Mouse (Mus musculus) retina, embryonic 14.5 days (tissue): ENCODE measurements around the gene Cwc25.

Source experiments
- DNase-seq: peaks from one replicate; pipeline ENCODE4 v3.0.0-alpha.2; 2015; ENCODE audit warnings: low spot score

Gene Cwc25

GRCm38 (mm10) chr11:97766154-97766881, at the start of gene Cwc25:
TSS of gene Cwc25 (minus strand) at chr11:97766556.
- DNase-seq: peak; percentile 97

- DNase-seq: no peak
These were observed 49.4 kb upstream of the Cwc25 start for GRCm38 (mm10) chr11:97815736-97816135.

DNA sequence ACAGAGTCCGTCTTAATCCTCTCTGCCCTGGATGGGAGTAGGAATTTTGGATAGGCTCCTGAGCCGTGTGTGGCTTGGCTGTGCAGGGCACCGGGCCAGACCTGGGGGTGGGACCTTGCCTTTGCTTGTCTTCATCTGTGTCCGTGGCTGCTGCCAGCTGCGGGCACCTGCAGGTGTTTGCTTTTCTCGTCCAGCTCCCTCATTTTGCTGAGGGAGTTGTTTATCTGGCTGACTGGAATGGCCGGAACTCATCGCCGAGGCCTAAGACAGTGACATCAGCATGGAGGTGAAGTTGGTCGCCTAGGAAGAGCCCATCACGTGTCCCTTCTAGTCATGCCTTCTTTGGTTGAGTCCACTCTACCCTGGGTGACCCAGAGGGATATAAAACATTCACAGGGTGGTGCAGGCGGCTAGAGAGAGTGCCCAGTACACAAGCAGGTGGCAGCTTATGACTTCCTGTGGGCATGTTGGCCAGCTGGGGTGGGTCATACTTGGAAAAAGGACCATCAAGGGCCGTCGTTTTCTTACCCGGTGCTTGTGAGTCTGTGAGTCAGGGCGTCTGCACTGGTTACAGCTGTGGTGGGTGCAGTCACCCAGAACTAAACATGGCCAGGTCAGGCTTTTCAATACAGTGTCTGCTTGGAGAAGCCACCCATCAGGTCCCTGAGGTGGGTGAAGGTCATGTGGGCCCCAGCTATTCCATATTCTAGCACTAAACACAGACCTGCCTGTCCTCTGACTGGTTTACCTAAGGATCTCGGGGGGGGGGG, 47.6 kb upstream of the Cwc25 start:
- DNase-seq: no peak

DNA sequence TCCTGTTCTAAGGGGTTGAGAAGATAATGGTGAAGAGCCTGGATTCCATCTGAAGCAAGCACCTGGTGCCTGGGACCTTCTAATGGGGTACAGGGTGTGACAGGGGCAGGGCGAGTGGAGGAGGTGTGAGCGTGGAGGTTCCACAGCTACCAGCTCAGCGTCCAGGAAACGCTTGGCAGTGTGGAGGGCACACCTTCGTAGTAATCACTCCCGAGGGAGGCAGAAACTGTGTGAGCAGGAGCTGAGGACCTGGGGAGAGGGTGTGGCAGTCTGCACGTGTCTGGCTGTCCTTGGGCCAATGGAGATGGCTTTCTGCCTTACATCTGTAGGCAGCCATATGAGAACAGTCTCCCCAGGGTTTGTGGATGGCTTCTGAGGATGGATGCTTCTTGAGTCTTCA, 46.7 kb upstream of the Cwc25 start:
- DNase-seq: no peak

DNA sequence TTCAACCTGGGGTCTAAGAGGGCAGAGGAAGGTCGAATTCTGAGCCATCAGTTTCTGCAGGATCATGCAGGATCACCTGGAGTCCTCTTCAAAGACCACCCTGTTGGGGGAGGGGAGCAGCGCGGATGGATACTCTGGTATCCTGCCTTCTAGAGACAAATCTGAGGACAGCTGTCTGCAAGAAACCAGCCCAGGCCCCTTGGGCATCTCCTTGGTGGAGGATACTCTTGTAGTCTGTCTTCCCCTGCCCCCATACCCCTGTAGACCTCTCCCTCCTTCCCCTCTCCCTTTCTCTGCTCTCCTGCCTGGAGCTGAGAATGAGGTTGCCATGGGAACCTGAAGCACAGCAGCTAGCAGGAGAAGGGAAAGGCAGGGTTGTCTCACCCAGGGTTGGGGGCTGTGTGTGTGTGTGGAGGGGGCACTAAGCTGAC, 46.1 kb upstream of the Cwc25 start:
- peak; percentile 67 for DNase-seq

- no peak for DNase-seq
These were observed 45.4 kb upstream of the Cwc25 start for GRCm38 (mm10) chr11:97811569-97812362.

GRCm38 (mm10) chr11:97810970-97811369, 44.6 kb upstream of the Cwc25 start:
- no peak for DNase-seq

DNA sequence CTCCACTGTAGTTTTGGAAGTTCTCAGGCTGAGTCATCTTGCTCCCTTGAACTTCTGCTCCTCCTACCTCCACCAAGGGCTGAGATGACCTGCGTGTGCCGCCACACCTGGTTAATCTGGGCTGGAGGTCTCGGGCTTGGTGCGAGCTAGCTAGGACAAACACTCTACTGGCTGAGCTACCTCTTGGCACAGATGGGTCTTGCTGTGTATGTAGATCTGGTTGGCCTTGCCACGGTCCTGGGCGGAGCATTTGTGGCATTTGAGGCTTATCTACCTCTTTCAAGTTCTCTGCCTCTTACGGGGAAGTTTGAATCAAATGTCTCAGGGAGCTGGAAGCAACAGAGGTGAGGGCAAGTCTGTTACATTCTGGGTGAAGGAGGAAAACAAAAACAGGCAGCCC, 44.0 kb upstream of the Cwc25 start:
- DNase-seq: no peak

GRCm38 (mm10) chr11:97809235-97810121, 43.1 kb upstream of the Cwc25 start:
- DNase-seq: no peak

- peak; percentile 43 for DNase-seq
These were observed 42.4 kb upstream of the Cwc25 start for GRCm38 (mm10) chr11:97808621-97809234.

GRCm38 (mm10) chr11:97808093-97808492, 41.7 kb upstream of the Cwc25 start:
- DNase-seq: peak; percentile 59

GRCm38 (mm10) chr11:97807626-97808025, 41.3 kb upstream of the Cwc25 start:
- no peak for DNase-seq

DNA sequence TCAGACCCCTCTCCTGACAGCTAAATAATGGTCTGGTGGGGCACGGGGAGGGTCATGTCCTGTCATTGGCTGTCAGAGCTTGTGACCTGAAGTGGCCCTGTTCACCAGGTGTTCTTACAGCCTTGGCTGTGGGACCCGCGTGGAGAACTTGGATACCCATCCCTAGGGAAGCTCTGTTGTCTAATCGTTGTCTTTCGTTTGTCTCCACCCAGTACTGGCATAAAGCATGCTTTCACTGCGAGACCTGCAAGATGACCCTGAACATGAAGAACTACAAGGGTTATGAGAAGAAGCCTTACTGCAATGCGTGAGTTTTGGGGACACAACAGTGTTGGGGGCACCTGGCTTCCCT, 40.2 kb upstream of the Cwc25 start:
- DNase-seq: no peak

DNA sequence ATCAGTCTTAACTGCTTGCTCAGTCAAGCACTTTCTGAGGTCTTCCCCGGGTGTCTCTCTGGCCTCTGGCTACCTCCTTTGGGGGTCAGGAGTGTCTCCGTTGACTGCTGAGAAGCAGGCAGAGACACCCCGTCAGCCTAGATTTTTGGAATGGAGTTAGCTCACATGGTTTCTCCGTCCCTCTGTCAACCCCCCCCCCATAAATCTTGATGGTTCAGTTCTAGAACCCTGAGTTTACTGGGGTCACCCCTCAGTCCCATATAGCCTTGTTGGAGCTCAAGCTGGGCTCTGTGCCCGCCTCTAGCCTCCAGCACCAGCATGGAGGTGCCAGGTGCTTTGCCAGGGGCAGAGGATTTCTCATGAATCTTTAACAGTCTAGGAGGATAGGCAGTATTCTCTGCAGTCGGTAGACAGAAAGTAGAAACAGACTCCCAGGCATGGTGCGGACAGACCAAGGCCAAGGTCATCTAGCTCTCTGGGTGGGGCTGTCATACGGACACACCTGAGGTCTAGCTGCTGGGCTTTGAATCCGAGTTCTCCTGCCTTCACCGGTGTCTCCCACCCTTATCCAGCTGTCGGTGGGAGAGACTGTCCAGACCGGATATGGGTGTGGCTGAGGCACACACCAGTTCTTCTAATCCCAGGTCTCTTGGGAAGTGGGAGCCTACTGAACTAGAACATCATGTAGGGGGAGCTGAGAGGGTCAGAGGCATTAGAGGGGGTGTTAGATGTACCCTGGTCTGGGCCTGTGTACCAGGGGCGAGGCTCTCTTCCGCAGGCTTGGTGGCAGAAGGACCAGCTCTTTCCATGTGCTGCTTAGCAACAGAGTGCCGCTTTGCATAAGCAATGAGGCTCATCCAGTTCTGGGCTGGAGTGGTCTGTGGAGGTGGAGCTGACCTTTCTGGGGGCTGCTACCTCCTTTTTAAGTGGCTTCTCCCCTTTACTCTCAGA, 39.6 kb upstream of the Cwc25 start:
- DNase-seq: peak; percentile 55

- peak; percentile 75 for DNase-seq
These were observed 38.7 kb upstream of the Cwc25 start for GRCm38 (mm10) chr11:97804841-97805661.

DNA sequence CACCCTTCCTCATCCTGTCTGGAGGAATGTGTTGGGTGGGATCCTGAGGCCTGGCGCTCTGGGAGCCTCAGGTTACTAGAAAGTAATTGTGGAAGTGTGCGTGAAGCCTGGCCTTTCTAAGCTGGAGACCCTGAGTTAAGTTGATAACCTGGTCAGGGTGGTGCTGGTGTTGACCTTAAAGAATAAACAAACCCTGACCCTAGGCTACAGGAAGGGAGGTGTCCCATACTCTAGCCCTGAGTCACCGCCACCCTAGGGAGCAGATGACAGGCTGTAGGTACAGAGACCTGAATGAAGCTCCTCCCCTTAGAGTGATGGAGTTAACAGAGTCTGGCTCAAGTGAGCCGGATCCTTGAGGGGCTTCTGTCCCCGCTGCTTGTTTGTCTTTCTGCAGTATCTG, 37.5 kb upstream of the Cwc25 start:
- DNase-seq: no peak

DNA sequence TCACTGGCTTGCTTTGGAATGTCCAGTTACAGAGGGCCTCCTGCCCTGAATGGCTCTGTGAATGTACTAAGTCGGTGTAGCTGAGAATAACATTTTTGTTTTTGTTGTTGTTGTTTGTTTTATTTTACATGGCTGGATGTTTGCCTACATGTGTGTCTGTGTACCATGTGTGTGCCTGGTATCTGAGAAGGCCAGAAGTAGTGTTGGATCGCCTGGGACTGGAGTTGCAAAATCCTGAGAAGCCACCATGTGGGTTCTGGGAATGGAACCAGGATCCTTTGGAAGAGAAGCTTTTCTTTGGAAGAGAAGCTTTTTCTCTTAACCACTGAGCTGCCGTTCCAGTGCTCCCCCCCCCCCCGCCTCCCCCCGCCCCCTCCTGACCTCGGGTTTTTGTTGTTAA, 36.1 kb upstream of the Cwc25 start:
- no peak for DNase-seq

DNA sequence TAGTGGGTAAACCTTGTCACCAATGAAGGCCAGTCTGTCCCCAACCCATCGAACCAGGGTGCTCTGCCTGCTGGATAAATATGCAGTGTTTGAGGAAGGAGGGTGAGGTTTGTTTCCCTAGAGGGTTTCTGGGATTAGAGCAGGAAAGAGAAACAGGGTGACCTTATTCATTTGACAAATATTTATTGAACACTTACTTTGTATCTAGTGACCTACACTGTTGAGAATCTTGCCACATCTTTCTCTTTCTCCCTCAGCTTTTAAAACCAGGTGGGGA, 35.8 kb upstream of the Cwc25 start:
- no peak for DNase-seq

DNA sequence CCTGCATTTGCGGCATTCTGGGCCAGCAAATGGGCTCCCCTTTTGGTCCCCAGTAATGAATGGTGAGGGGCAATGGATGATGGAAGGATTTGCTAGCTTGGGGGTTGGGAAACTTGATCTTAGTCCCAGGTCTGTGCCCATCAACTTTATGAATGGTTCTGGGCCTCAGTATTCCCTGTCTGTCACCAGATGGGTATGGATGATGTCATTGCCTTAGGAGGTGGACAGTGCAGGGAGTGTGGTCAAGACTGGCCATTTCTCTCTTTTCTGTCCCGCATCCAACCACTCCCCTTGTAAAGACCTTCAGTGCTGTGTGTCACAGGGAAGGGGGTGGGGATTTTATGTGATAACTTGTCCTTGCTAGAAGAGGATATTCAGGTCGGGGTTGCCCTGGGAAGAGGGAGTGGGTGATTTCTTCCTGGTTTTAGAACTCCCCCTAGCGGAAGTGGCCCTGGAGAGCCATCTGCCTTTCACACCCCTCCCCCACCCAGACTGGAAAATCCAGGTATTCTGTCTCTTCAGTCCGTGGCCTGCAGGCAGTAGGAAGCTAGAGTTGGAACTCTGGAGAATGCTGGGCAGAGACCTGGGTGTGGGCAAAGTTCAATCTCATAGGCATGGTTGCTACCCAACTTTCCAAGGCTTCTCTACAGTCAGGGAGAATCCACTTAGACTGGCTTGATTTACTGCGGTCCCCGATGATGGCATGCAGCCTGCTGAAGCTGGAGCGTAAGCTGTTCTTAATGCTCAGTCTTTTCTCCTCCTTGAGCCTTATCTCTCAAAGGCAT, 35.2 kb upstream of the Cwc25 start:
- peak; percentile 80 for DNase-seq
